Mouse (Mus musculus) olfactory bulb, adult 2 months (tissue): Measurements from ENCODE around the gene Serpine1.

Experiments
- CTCF ChIP-seq: fragments of 200-500 bp; IDR thresholded peaks from 2 replicates; pipeline ENCODE4 v1.5.1; 2012; ENCODE audit warnings: low read depth, mild to moderate bottlenecking, low read length, moderate library complexity; ENCODE audit not compliant: insufficient read depth
- POLR2A ChIP-seq: fragments of 200-500 bp; IDR thresholded peaks from 2 replicates; pipeline ENCODE4 v1.6.1; 2012; ENCODE audit warnings: mild to moderate bottlenecking, low read depth, low read length, moderate library complexity; ENCODE audit not compliant: insufficient read depth

DNA sequence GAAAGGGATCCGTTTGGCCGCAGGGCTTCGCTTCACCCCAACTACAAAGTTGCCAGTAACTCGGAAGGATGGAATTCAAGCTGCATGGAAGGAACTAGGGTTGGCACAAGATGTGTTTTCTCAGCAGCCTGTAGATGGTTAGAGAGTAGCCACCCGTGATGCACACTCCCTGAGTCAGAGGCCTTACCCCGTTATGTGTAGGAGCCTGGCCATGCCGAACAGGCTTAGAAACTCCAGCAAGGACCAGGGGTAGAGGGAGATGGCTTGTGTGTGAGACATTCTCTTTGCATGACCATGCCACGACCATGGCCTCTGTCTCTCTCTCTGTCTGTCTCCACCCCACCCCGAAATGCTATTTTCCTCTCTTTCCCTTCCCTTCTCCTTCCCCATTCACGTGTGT lies 30.0 kb upstream of the Serpine1 start:
- TF ChIP-seq POLR2A (no peak), CTCF (no peak)
